ENCODE assay signal across 11 mouse cellular contexts in genomic region chr9:55090141-55090540, GRCm38 (mm10). TPM values are rescaled to one million over a fixed set of nuclear protein-coding genes. Genes with fewer than 3 reads are reported as not detected.
DNase-seq lines count a peak whose midpoint lies in the region; ATAC-seq and TF ChIP-seq lines count a peak whose summit lies in the region.
"Had no signal": no experiment of that assay in that cellular context is flagged by ENCODE, and none has a peak within 500 bp of the region (broad histone marks: within the 10 kb centered on the region; RNA-seq: fewer than 3 reads in every experiment).

No protein-coding gene starts in this region.

- H3K27me3 ChIP-seq in hindbrain, embryonic 10.5 days (ENCODE audit: insufficient read depth, poor library complexity, severe bottlenecking), result no peaks in the 10 kb centered on the region
- no peaks in the 10 kb centered on the region for H3K27me3 ChIP-seq in hindbrain, embryonic 14.5 days (ENCODE audit: control insufficient read depth, insufficient read depth, low read length)
- H3K27me3 ChIP-seq in neural tube, embryonic 15.5 days (replicated peaks), result no peaks in the 10 kb centered on the region
- H3K27me3 ChIP-seq in limb, embryonic 11.5 days (ENCODE audit: control insufficient read depth, insufficient read depth, low read length), result no peaks in the 10 kb centered on the region
- H3K27me3 ChIP-seq in liver, postnatal 0 days (ENCODE audit: insufficient read depth, low read length), result no peaks in the 10 kb centered on the region

- TF ChIP-seq EP300 in liver, postnatal 0 days (IDR thresholded peaks at IDR 0.05; ENCODE audit: low read depth), result no peak

- H3K9ac ChIP-seq in hindbrain, embryonic 14.5 days, result no peak overlapping the region
- no peak overlapping the region for H3K9ac ChIP-seq in neural tube, embryonic 15.5 days (replicated peaks)
- no peak overlapping the region for H3K9ac ChIP-seq in limb, embryonic 11.5 days (ENCODE audit: low read length)
- no peak overlapping the region for H3K9ac ChIP-seq in liver, postnatal 0 days (replicated peaks)

- no peaks in the 10 kb centered on the region for H3K36me3 ChIP-seq in hindbrain, embryonic 10.5 days
- H3K36me3 ChIP-seq in hindbrain, embryonic 14.5 days (replicated peaks; ENCODE audit: control insufficient read depth, insufficient read depth), result no peaks in the 10 kb centered on the region
- H3K36me3 ChIP-seq in neural tube, embryonic 15.5 days, result no peaks in the 10 kb centered on the region
- no peaks in the 10 kb centered on the region for H3K36me3 ChIP-seq in limb, embryonic 11.5 days (ENCODE audit: control insufficient read depth, insufficient read depth, low read length)
- no peaks in the 10 kb centered on the region for H3K36me3 ChIP-seq in liver, postnatal 0 days (replicated peaks; ENCODE audit: insufficient read depth, low read length)
- H3K36me3 ChIP-seq: G1E had no signal

- no peak for ATAC-seq in hindbrain, embryonic 14.5 days (ENCODE audit: low FRiP score)
- ATAC-seq in neural tube, embryonic 15.5 days (ENCODE audit: low FRiP score), result no peak
- no peak for ATAC-seq in limb, embryonic 11.5 days (ENCODE audit: insufficient number of reproducible peaks, low FRiP score, low TSS enrichment, low read depth)
- no peak for ATAC-seq in liver, postnatal 0 days

- H3K4me1 ChIP-seq in hindbrain, embryonic 10.5 days (replicated peaks), result peaks cover 23% of the 10 kb centered on the region
- H3K4me1 ChIP-seq in hindbrain, embryonic 14.5 days (replicated peaks; ENCODE audit: control insufficient read depth, insufficient read depth, low read length), result no peaks in the 10 kb centered on the region
- no peaks in the 10 kb centered on the region for H3K4me1 ChIP-seq in neural tube, embryonic 15.5 days
- peaks cover 7% of the 10 kb centered on the region; the same call in 1 of the 2 replicates for H3K4me1 ChIP-seq in limb, embryonic 11.5 days (ENCODE audit: control insufficient read depth, insufficient read depth, low read length)
- no peaks in the 10 kb centered on the region for H3K4me1 ChIP-seq in liver, postnatal 0 days (ENCODE audit: insufficient read depth)

- H3K27ac ChIP-seq in hindbrain, embryonic 10.5 days, result peak overlapping the region; percentile 62
- no peak overlapping the region for H3K27ac ChIP-seq in hindbrain, embryonic 14.5 days
- H3K27ac ChIP-seq in neural tube, embryonic 15.5 days (replicated peaks), result no peak overlapping the region
- no peak overlapping the region for H3K27ac ChIP-seq in limb, embryonic 11.5 days (replicated peaks; ENCODE audit: low read depth, low read length)
- H3K27ac ChIP-seq in liver, postnatal 0 days (ENCODE audit: low read depth), result no peak overlapping the region

- no peak for TF ChIP-seq CTCF in liver, postnatal 0 days (IDR thresholded peaks at IDR 0.05; ENCODE audit: low read depth)

- H3K4me2 ChIP-seq in hindbrain, embryonic 14.5 days (replicated peaks), result no peak overlapping the region
- no peak overlapping the region for H3K4me2 ChIP-seq in neural tube, embryonic 15.5 days
- no peak overlapping the region for H3K4me2 ChIP-seq in limb, embryonic 11.5 days (ENCODE audit: low read depth, severe bottlenecking)
- H3K4me2 ChIP-seq in liver, postnatal 0 days (ENCODE audit: low read depth, low read length), result no peak overlapping the region

- H3K9me3 ChIP-seq in hindbrain, embryonic 10.5 days, result no peaks in the 10 kb centered on the region
- H3K9me3 ChIP-seq in hindbrain, embryonic 14.5 days (ENCODE audit: control insufficient read depth, low read length), result no peaks in the 10 kb centered on the region
- no peaks in the 10 kb centered on the region for H3K9me3 ChIP-seq in neural tube, embryonic 15.5 days (replicated peaks)
- no peaks in the 10 kb centered on the region for H3K9me3 ChIP-seq in limb, embryonic 11.5 days (ENCODE audit: control insufficient read depth, low read length)
- H3K9me3 ChIP-seq in liver, postnatal 0 days (ENCODE audit: low read length), result no peaks in the 10 kb centered on the region
- H3K9me3 ChIP-seq: G1E had no signal

- peak; percentile 59 for DNase-seq in hindbrain, embryonic 10.5 days (ENCODE audit: low spot score)
- DNase-seq in hindbrain, embryonic 14.5 days (ENCODE audit: low spot score), result no peak
- peak; percentile 85 for DNase-seq in neural tube, embryonic 10.5 days (ENCODE audit: extremely low spot score, low spot score)
- peak; percentile 55 for DNase-seq in limb, embryonic 11.5 days (ENCODE audit: low spot score)
- DNase-seq in adrenal gland, postnatal 14 days, result no peak
- no peak for DNase-seq in liver, postnatal 0 days
- DNase-seq in gastrocnemius, adult 8-10 months (ENCODE audit: low spot score in 2 of 2), result no peak
- DNase-seq: heart, postnatal 36 days; lung, adult 18-20 months had no signal

- 32% methylated on average over 5 of the region's 5 CpGs for WGBS in hindbrain, embryonic 10.5 days
- WGBS in hindbrain, embryonic 14.5 days, result 11% methylated on average over 5 of the region's 5 CpGs
- WGBS in neural tube, embryonic 15.5 days, result 6% methylated on average over 5 of the region's 5 CpGs
- 5% methylated on average over 5 of the region's 5 CpGs for WGBS in limb, embryonic 11.5 days
- 53% methylated on average over 5 of the region's 5 CpGs for WGBS in liver, postnatal 0 days (ENCODE audit: insufficient replicate concordance)

- no peak overlapping the region for H3K4me3 ChIP-seq in hindbrain, embryonic 10.5 days
- H3K4me3 ChIP-seq in hindbrain, embryonic 14.5 days (replicated peaks; ENCODE audit: low read length), result no peak overlapping the region
- no peak overlapping the region for H3K4me3 ChIP-seq in neural tube, embryonic 15.5 days (replicated peaks)
- H3K4me3 ChIP-seq in limb, embryonic 11.5 days (ENCODE audit: low read depth, low read length), result no peak overlapping the region
- H3K4me3 ChIP-seq in liver, postnatal 0 days (ENCODE audit: low read depth, low read length), result no peak overlapping the region

RNA-seq across cellular contexts. Expression of gene Chrnb4, which starts 41.6 kb away (rescaled TPM):
- 3.2 and 4.4 TPM in 2 replicates for polyA plus RNA-seq in hindbrain, embryonic 10.5 days (2016; fragmentation: Nextera tagmentation; extraction: Ambion mirVana)
- polyA plus RNA-seq in hindbrain, embryonic 14.5 days (2014; fragmentation: Nextera tagmentation; extraction: Ambion mirVana), result 1.4 and 1.5 TPM in 2 replicates
- polyA plus RNA-seq in neural tube, embryonic 15.5 days (2015; fragmentation: Nextera tagmentation; extraction: Ambion mirVana), result 0.77 and 1.9 TPM in 2 replicates
- polyA plus RNA-seq in limb, embryonic 11.5 days (2014; fragmentation: Nextera tagmentation; extraction: Ambion mirVana), result 0.07 and 0.13 TPM in 2 replicates
- total RNA-seq in adrenal gland, postnatal 14 days (2021), result 4.3 and 6.6 TPM in 2 replicates
- not detected in 2 replicates for polyA plus RNA-seq in liver, postnatal 0 days (2015; fragmentation: Nextera tagmentation; extraction: Ambion mirVana)
- under 1 TPM in 1 of 4 experiments, not detected in 3; 0.13 TPM for total RNA-seq in gastrocnemius, adult 8-10 months (2022)
- polyA plus RNA-seq: G1E had no signal

RNA-seq across cellular contexts. Expression of gene Ube2q2, which starts 58.5 kb away (rescaled TPM):
- 39.5 and 41.2 TPM in 2 replicates for polyA plus RNA-seq in hindbrain, embryonic 10.5 days (2016; fragmentation: Nextera tagmentation; extraction: Ambion mirVana)
- polyA plus RNA-seq in hindbrain, embryonic 14.5 days (2014; fragmentation: Nextera tagmentation; extraction: Ambion mirVana), result 49.8 and 52.2 TPM in 2 replicates
- 43.3 and 43.4 TPM in 2 replicates for polyA plus RNA-seq in neural tube, embryonic 15.5 days (2015; fragmentation: Nextera tagmentation; extraction: Ambion mirVana)
- polyA plus RNA-seq in limb, embryonic 11.5 days (2014; fragmentation: Nextera tagmentation; extraction: Ambion mirVana), result 40.2 and 40.3 TPM in 2 replicates
- 46.7 and 47.5 TPM in 2 replicates for total RNA-seq in adrenal gland, postnatal 14 days (2021)
- 7.7 and 8.3 TPM in 2 replicates for polyA plus RNA-seq in liver, postnatal 0 days (2015; fragmentation: Nextera tagmentation; extraction: Ambion mirVana)
- total RNA-seq in gastrocnemius, adult 8-10 months (2022), result 10 to 100 TPM; 35.9 to 40.1 (median 37.6) TPM

Comparison
In these comparisons a context has a peak if more than half of its experiments do, and no peak if none do; other contexts are left out.
1. DNase-seq: peak in hindbrain, embryonic 10.5 days (single experiment), neural tube, embryonic 10.5 days (single experiment) and limb, embryonic 11.5 days (single experiment); none in hindbrain, embryonic 14.5 days (single experiment), adrenal gland, postnatal 14 days (single experiment), liver, postnatal 0 days (single experiment) and gastrocnemius, adult 8-10 months (0 of 2).